Mouse (Mus musculus): ENCODE results near the gene Cped1. TPM values are rescaled to one million over a fixed set of nuclear protein-coding genes. Genes with fewer than 3 reads are reported as not detected.

The Cped1 gene
- total RNA-seq (2014; fragmentation: Nextera tagmentation) (1.3 and 2.1 TPM in 2 replicates), total RNA-seq (2017) (0.60 and 0.72 TPM in 2 replicates)

GRCm38 (mm10) chr6:21985732-21986540 lies at the start of gene Cped1:
Gene Cped1, plus strand, starts transcription at chr6:21985916.
- peak; percentile 78 for ATAC-seq (replicated peaks; ENCODE audit: poor library complexity, severe bottlenecking)

DNA sequence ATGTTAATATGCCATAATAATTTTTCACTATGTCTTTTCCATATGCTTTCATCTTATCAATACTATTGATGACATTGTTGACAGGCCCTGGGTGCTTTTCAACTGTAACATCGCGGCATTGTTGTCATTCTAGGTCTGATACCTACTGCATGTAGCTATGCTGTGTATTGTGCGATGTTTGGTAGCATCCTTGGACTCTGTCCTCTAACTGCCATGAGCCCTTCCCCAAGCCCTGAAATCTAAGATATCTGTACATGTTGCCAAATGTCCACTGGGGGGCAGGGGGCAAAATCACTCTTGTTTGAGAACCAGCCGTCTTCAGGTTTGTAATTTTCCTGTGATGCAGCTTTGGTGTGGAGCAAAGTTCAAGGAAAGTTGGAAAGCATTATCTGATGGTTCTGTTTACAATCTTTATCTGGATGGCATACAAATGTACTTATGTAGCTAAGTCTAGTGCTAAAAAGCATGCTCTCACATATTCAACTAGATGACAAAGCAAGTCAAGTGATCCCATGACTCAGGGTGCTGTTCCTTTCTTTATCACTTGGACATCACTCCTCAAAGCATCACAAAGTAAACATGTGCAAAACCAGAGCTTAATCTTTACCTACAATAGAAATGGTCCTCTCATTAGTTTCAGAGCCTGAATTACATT lies 47.6 kb upstream of the Cped1 start:
- ATAC-seq (replicated peaks; ENCODE audit: poor library complexity, severe bottlenecking), result no peak

DNA sequence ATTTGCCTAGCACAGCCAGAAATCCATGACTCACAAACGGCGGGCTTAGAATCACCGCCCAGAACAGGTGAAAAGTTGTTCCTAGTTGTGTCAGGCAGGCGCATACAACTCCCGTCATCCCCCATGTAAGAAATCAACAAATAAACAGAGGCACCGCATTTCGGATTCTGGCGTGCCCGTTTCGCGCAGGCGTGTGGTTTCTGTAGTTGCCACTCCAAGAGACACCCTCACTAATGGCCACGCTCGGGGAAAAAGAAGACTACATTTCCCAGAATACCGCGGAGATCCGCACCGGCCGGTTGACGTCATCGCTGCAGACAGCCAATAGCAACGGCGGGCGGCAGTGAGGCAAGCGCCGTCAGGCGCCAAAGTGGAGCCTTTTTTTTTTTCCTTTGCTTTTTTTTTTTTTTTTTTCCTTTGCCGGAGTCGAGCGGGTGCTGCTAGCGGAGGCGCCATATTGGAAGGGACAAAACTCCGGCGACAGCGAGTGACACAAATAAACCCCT lies 36.4 kb upstream of the Cped1 start, which contains the start of gene Ing3:
Gene Ing3, plus strand, starts transcription at position 346 of the 506 bp plus-strand sequence.
- ATAC-seq (replicated peaks; ENCODE audit: poor library complexity, severe bottlenecking), result peak; percentile 87

DNA sequence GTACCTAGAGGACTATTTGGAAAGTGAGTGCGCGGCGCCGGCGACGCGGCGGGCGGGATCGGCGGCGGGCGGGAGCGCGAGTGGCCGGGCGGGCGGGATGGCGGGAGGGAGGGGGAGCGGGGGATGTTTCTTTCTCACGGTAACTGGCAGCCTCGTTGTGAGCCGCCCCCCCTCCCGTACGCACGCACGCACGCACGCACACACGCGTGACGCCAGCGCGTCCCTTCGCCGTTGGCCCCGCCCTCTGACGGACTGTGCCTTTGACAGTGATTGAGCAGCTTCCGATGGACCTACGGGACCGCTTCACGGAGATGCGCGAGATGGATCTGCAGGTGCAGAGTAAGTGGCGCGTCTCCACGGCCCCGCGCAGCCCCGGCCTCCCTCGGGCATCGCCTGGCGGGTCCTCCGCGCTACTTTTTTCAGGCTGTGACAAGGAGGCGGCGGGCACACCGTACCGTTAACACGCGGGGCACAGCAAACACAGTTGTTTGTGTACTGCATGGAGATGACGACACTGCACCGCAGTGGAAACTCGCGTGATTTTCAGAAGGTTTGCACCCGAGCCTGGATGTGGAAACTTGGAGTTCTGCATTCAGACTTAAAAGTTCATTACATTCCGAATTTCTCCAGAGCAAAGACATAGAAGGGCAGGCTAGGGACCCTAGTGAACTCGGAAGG lies 35.8 kb upstream of the Cped1 start:
- peak; percentile 89 for ATAC-seq (replicated peaks; ENCODE audit: poor library complexity, severe bottlenecking)

DNA sequence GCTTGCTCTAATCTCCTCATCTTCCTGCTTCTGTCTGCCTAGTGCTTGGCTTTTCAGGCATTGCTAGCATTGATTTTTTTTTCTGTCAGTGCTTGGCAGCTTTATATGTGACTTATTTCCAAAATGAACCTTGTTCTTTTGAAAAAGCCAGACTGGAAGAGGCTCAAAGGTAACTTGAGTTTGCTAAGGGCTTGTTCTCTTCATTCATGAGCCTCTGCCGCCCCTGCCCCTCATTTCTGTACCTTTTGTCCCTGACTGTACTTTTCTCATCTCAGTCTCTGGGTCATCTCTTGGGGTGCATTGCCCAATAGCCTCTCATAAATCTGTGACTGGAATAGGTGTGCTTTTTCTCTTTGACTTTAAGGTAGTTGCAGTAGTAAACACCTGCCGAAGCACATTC lies 35.0 kb upstream of the Cped1 start:
- ATAC-seq (replicated peaks; ENCODE audit: poor library complexity, severe bottlenecking), result no peak

- ATAC-seq (replicated peaks; ENCODE audit: poor library complexity, severe bottlenecking), result peak; percentile 83
These were observed 30.2 kb upstream of the Cped1 start for GRCm38 (mm10) chr6:21955468-21955867.

DNA sequence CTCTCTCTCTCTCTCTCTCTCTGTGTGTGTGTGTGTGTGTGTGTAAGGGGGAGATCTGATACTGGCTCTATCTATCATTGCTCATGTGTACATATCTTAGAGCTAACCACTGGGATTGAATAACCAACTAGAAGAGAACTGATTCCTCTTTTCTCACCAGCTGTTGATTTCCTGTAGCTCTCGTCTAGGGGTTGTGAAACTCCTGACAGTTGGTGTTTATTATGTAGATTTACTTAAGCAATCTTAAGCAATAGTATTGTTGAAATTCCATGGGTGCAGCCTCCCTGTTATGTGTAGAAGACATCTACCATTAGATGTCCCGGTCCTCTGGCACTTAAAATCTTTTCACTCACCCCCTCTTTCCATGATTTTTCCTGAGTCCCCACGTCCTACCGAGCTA lies 26.8 kb upstream of the Cped1 start:
- peak; percentile 73 for ATAC-seq (replicated peaks; ENCODE audit: poor library complexity, severe bottlenecking)

DNA sequence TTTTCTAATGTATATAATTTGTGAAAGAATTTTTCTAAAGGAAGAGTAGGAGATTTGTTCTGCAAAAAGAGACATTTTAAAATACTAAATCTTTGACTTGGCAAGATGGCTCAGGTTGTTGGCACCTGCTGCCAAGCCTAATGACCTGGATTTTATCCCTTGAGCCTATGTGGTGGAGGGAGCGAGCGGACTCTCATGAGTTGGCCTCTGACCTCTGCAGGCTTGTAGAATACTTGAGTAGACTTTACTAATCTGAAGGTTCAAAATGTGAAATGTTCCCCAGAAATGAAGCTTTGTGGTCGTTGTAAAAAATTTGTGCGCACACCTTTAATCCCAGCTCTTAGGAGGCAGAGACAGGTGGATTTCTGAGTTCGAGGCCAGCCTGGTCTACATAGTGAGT lies 25.8 kb upstream of the Cped1 start:
- no peak for ATAC-seq (replicated peaks; ENCODE audit: poor library complexity, severe bottlenecking)

DNA sequence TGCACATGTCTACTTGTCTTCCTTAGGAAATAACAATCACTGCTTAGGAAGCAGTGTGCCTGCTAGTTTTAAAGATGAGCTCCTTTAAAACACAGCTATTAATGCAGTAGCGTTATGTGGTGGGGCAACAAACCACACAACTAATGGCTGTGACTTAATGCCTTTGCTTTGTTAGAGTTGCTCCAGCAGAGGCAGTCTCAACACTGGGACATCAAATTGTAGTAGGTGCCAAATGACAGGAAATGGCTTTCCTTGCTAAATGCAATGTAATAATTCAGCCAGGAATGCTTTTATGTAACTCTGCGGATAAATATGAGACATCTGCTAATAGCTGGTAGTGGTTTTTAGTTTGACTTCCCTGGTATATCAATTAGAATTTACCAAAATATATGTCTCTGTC lies 8.2 kb upstream of the Cped1 start:
- no peak for ATAC-seq (replicated peaks; ENCODE audit: poor library complexity, severe bottlenecking)

DNA sequence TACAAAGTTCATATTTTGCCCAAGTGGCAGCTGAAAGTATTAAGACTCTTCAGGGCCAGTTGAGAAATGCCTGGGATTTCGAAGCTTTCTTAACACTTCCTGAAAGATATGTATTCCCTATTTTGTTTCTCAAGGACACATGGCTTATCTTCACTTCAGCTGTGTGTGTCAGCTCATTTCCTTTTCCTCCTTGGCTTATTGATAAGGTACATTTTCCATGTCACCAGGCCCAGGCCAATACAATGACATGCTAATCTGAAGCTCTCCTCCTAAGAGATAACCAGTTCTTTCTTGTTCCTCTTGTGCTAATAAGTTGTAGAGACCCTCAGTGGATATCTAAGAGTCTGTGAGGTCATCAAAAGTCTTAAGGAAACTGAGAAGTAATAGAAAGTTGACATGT lies 4.6 kb upstream of the Cped1 start:
- no peak for ATAC-seq (replicated peaks; ENCODE audit: poor library complexity, severe bottlenecking)

- peak; percentile 75 for ATAC-seq (replicated peaks; ENCODE audit: poor library complexity, severe bottlenecking)
These were observed 555 bp upstream of the Cped1 start for GRCm38 (mm10) chr6:21984990-21985731.

DNA sequence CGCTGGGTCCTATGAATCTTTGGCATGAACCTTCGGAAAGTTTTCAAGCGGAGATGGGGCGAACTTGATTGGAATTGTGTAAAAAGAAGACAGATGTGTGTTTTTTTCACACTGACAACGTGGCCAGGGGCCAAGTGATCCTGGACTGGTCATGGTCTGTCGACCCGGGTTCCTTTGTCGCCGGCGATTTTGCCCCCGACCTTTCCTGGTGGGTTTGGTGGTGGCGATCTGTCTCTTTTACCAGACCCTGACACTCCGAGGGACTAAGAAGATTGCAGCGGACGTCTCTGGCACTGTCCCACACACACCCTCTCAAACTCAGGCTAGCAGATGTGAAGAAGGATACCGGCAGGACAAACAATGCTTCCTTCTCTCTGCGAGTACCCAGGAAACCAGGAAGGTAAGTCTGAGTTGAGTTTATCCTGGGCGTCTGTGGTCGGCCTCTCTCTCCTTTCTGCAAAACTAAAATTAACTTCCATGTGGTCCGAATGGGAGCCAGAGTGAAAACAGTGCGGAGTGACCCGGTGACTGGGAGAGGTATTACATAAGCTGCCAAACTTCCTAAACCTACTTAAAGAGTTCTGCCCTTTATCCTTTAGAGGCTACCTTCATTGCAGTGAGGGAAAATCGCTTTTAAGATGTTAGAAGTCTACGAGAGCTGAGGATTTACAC lies 1.1 kb downstream of the Cped1 start:
- ATAC-seq (replicated peaks; ENCODE audit: poor library complexity, severe bottlenecking), result peak; percentile 18; the same call in 1 of the 2 replicates

GRCm38 (mm10) chr6:21987554-21987953 lies 1.8 kb downstream of the Cped1 start:
- ATAC-seq (replicated peaks; ENCODE audit: poor library complexity, severe bottlenecking), result no peak

- ATAC-seq (replicated peaks; ENCODE audit: poor library complexity, severe bottlenecking), result no peak
These were observed 2.6 kb downstream of the Cped1 start for GRCm38 (mm10) chr6:21988296-21988695.

DNA sequence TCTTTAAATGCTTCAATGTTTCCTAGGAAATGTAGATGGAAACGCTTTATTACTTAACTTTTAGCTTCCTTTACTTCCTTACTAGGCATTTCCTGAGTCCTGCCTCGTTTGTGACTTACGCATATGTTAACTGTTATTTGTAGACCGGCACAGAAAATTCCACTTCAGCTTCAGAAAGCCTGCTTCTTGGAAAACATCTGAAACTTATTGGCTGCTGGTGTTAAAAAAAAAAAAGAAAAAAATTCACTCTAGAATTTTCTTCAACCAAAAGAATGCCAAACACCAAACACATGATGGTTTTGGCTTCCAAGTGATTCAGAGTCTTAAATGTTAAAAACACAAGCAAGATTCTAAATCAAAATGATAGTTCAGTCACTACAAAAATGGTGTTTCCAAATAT lies 3.4 kb downstream of the Cped1 start:
- no peak for ATAC-seq (replicated peaks; ENCODE audit: poor library complexity, severe bottlenecking)

- no peak for ATAC-seq (replicated peaks; ENCODE audit: poor library complexity, severe bottlenecking)
These were observed 4.7 kb downstream of the Cped1 start for GRCm38 (mm10) chr6:21990181-21991135.

GRCm38 (mm10) chr6:21991151-21991550 lies 5.4 kb downstream of the Cped1 start:
- no peak for ATAC-seq (replicated peaks; ENCODE audit: poor library complexity, severe bottlenecking)

GRCm38 (mm10) chr6:21993070-21993469 lies 7.4 kb downstream of the Cped1 start:
- no peak for ATAC-seq (replicated peaks; ENCODE audit: poor library complexity, severe bottlenecking)

GRCm38 (mm10) chr6:21998131-21998530 lies 12.4 kb downstream of the Cped1 start:
- peak; percentile 73 for ATAC-seq (replicated peaks; ENCODE audit: poor library complexity, severe bottlenecking)

Data from granulocyte monocyte progenitor cell, adult 5-6 weeks (primary cell).